Mouse (Mus musculus) lung, embryonic 14.5 days (tissue): ENCODE results near the gene Clec2g. TPM values are rescaled to one million over a fixed set of nuclear protein-coding genes. Genes with fewer than 3 reads are reported as not detected.
A peak's percentile ranks its signal among the peaks of the same experiment; 100 is the strongest.
"Not testable (repeated sequence)": the region's sequence is repeated elsewhere in the genome, so short reads cannot be mapped to it uniquely, and the experiment has no call there.

Experiments
- ATAC-seq: fragments of 200-750 bp; cut with Nextera tagmentation; 2 replicates; pipeline ENCODE4 v1.8.0; 2017; ENCODE audit warnings: mild to moderate bottlenecking, moderate TSS enrichment, moderate library complexity; ENCODE audit not compliant: insufficient read depth
- DNase-seq: peaks from one replicate; pipeline ENCODE4 v3.0.0-alpha.2; 2015
- H3K27ac ChIP-seq: fragments of 300-500 bp; sonication (generic); 2 replicates; pipeline ENCODE4 v1.5.1; 2014; ENCODE audit warnings: low read depth, mild to moderate bottlenecking, moderate library complexity
- H3K27me3 ChIP-seq: fragments of 300-500 bp; sonication (generic); 2 replicates; pipeline ENCODE4 v1.6.1; 2014; ENCODE audit warnings: low read length, control low read depth; ENCODE audit not compliant: insufficient read depth
- H3K36me3 ChIP-seq: fragments of 300-500 bp; sonication (generic); 2 replicates; pipeline ENCODE4 v1.6.1; 2014; ENCODE audit warnings: control low read depth; ENCODE audit not compliant: insufficient read depth
- H3K4me1 ChIP-seq: fragments of 300-500 bp; sonication (generic); 2 replicates; pipeline ENCODE4 v1.6.1; 2014; ENCODE audit warnings: antibody characterized with exemption, control low read depth; ENCODE audit not compliant: insufficient read depth
- H3K4me2 ChIP-seq: fragments of 300-500 bp; sonication (generic); 2 replicates; pipeline ENCODE4 v1.6.1; 2014; ENCODE audit warnings: mild to moderate bottlenecking
- H3K4me3 ChIP-seq: fragments of 300-500 bp; sonication (generic); 2 replicates; pipeline ENCODE4 v1.5.1; 2014; ENCODE audit warnings: low read depth, low read length
- H3K9ac ChIP-seq: fragments of 300-500 bp; sonication (generic); 2 replicates; pipeline ENCODE4 v1.6.1; 2014
- H3K9me3 ChIP-seq: fragments of 300-500 bp; sonication (generic); 2 replicates; pipeline ENCODE4 v1.6.1; 2016; ENCODE audit warnings: low read depth, low read length, control low read depth
- CTCF ChIP-seq: IDR thresholded peaks from 2 replicates; pipeline ENCODE4 v1.5.1; 2016; ENCODE audit warnings: antibody characterized with exemption, low read depth
- WGBS: fragments of 180-500 bp; shearing (Covaris S2); extraction: QIAGEN DNeasy Blood & Tissue Kit; methylation state at CpG from one replicate; pipeline ENCODE4 v1.1.7; 2014; 5-methylcytosine and 5-hydroxymethylcytosine counted together
- polyA plus RNA-seq: library from polyadenylated mRNA; unstranded; fragments of >200 nt; fragmentation: Nextera tagmentation; extraction: Ambion mirVana; gene quantifications from 2 replicates; pipeline ENCODE4 v1.2.1, GENCODE M21; 2014

Clec2g gene
- polyA plus RNA-seq, 1 experiment from 2014 or later: not detected

GRCm38 (mm10) chr6:128913598-128914254 lies 20.5 kb upstream of the Clec2g start:
- no peaks in the 10 kb centered on the region for H3K27me3 ChIP-seq
- WGBS: 75% methylated on average over 2 of the region's 2 CpGs
- no peak overlapping the region for H3K27ac ChIP-seq
- peak; percentile 39 for DNase-seq
- no peaks in the 10 kb centered on the region; the same call in 1 of the 2 replicates for H3K4me1 ChIP-seq
- TF ChIP-seq CTCF: no peak
- H3K36me3 ChIP-seq: no peaks in the 10 kb centered on the region
- H3K9me3 ChIP-seq: no peaks in the 10 kb centered on the region
- no peak overlapping the region for H3K9ac ChIP-seq
- no peak overlapping the region for H3K4me3 ChIP-seq
- no peak for ATAC-seq
- no peak overlapping the region for H3K4me2 ChIP-seq

DNA sequence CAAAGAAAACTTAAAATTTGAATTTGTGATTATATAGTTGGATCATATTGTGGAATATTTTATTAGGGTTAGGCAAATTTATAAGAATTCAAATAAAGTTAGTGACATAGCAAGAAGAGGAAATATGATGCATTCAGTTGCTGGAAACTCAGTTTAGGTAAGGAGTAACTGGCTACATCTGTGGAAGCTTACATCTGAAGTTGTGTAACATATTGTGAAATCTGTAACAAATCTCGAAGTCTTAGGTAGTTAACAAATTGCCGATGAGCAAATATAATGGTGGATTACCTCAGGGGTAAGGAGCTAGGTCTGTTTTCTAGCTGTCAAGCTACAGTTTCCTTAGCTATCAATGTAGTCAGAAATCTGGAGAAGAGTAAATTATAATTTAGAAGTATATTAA lies 16.9 kb upstream of the Clec2g start:
- Histone ChIP-seq H3K9ac (no peak overlapping the region), H3K4me1 (no peaks in the 10 kb centered on the region; the same call in 1 of the 2 replicates), H3K9me3 (no peaks in the 10 kb centered on the region), H3K27ac (no peak overlapping the region), H3K4me2 (no peak overlapping the region), H3K27me3 (no peaks in the 10 kb centered on the region), H3K36me3 (no peaks in the 10 kb centered on the region), H3K4me3 (no peak overlapping the region)
- 83% methylated on average over 2 of the region's 2 CpGs for WGBS
- no peak for DNase-seq
- TF ChIP-seq CTCF: no peak
- ATAC-seq: no peak

DNA sequence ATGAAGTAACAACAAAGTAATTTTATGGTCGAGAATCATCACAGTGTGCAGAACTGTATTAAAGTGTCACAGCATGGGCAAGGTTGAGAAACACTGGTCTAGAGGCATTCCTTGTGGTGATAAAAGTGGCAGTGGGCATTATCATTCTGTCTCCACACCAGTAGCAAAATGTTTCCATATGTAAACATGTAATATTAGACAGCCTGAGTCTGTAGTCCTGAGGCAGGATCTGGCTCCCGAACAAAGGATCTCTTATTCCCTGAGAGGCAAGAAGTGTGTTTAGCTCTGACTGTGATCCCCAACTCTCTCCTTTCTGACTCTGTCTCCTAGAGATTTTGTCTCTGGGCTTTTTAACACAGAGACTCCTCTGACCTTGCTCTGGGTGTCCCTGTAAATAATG lies 1.1 kb upstream of the Clec2g start:
- Histone ChIP-seq H3K27me3 (no peaks in the 10 kb centered on the region), H3K4me1 (peaks cover 5% of the 10 kb centered on the region; the same call in 1 of the 2 replicates), H3K4me3 (no peak overlapping the region), H3K27ac (peak overlapping the region; percentile 72; the same call in 1 of the 2 replicates), H3K4me2 (no peak overlapping the region), H3K9ac (no peak overlapping the region), H3K36me3 (no peaks in the 10 kb centered on the region), H3K9me3 (no peaks in the 10 kb centered on the region)
- WGBS: 20% methylated on average over 2 of the region's 2 CpGs
- ATAC-seq (peak; percentile 74; the same call in 1 of the 2 replicates), DNase-seq (peak; percentile 52)
- no peak for TF ChIP-seq CTCF

GRCm38 (mm10) chr6:128935889-128936665 lies 1.9 kb downstream of the Clec2g start:
- ATAC-seq, H3K27ac ChIP-seq, H3K4me2 ChIP-seq, H3K36me3 ChIP-seq, H3K4me3 ChIP-seq, H3K4me1 ChIP-seq, H3K9me3 ChIP-seq, H3K9ac ChIP-seq, DNase-seq, H3K27me3 ChIP-seq: not testable (repeated sequence)
- WGBS: 84% methylated on average over 4 of the region's 13 CpGs

DNA sequence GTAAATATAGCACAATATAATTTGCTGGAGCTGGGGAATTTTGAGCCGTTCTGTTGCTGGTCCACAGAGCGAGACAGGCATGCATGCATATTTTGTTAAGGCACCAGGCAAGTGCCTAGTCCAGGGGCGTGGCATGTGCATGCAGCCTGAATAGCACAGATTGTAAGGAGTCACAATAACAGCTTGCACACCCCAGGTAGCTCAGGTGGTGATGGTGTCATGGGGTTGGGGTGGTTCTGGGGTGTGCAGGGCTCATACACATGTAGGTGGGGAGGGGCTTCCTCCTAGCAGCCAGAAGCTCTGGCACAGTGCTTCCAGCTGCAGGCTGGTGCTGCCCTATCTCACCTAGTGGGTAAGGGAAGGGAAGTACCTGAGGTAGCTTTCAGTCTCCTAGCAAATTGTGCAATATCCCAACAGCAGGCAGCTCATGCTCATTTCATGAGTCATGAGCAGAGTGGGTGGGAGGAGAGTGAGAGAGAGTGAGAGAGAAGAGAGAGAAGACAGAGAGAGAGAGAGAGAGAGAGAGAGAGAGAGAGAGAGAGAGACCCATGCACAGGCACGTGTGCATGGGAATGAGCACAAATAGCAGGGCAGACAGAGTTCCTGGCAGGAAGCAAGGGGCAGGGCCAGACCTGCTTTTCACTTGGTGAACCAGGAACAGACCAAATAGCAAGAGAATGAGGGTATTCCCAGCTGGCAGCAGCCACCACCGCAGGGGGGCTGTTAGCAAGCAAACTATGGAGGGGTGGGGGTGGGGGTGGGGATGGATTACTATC lies 7.7 kb downstream of the Clec2g start:
- Histone ChIP-seq H3K4me3 (no peak overlapping the region), H3K36me3 (no peaks in the 10 kb centered on the region), H3K9ac (no peak overlapping the region), H3K4me1 (no peaks in the 10 kb centered on the region), H3K9me3 (no peaks in the 10 kb centered on the region), H3K27me3 (no peaks in the 10 kb centered on the region), H3K4me2 (no peak overlapping the region), H3K27ac (no peak overlapping the region)
- no peak for TF ChIP-seq CTCF
- 76% methylated on average over 5 of the region's 5 CpGs for WGBS
- DNase-seq (no peak), ATAC-seq (0 out of 2 replicates have a peak, but pooled peaks have one; percentile 17)

DNA sequence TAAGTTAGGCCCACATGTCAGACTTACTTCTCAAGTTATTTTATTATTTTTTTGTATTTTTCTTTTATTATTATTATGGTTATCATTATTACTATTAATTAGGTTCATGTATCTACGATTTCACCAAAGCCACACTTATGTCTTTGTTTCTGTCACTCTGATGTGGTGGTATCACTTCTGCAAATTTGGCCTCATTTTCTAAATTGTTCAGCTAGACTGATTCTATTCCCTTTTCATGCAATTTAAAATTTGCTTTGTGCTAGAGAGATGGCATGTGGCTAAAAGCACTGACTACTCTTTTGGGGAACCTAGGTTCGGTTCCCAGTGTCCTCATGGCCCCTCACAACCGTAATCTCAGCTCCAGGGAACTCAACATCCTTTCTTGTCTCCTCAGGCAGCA lies 11.4 kb downstream of the Clec2g start:
- H3K4me2 ChIP-seq: no peak overlapping the region
- no peak for DNase-seq
- ATAC-seq: no peak
- TF ChIP-seq CTCF: no peak
- no peak overlapping the region for H3K27ac ChIP-seq
- H3K36me3 ChIP-seq: no peaks in the 10 kb centered on the region
- no peaks in the 10 kb centered on the region for H3K27me3 ChIP-seq
- H3K9me3 ChIP-seq: no peaks in the 10 kb centered on the region
- H3K9ac ChIP-seq: no peak overlapping the region
- no peaks in the 10 kb centered on the region for H3K4me1 ChIP-seq
- 84% methylated on average over 3 of the region's 3 CpGs for WGBS
- no peak overlapping the region for H3K4me3 ChIP-seq

- 83% methylated on average over 1 of the region's 1 CpGs for WGBS
- no peak overlapping the region for H3K4me3 ChIP-seq
- no peak overlapping the region for H3K9ac ChIP-seq
- no peaks in the 10 kb centered on the region for H3K36me3 ChIP-seq
- ATAC-seq (no peak), DNase-seq (peak; percentile 31)
- no peaks in the 10 kb centered on the region for H3K9me3 ChIP-seq
- no peaks in the 10 kb centered on the region for H3K27me3 ChIP-seq
- no peaks in the 10 kb centered on the region for H3K4me1 ChIP-seq
- peak; percentile 47 for TF ChIP-seq CTCF
- no peak overlapping the region for H3K27ac ChIP-seq
- H3K4me2 ChIP-seq: no peak overlapping the region
Observed at GRCm38 (mm10) chr6:128961110-128961509, 26.9 kb downstream of the Clec2g start.

GRCm38 (mm10) chr6:128962108-128962507 lies 27.9 kb downstream of the Clec2g start:
- H3K9me3 ChIP-seq, ATAC-seq: not testable (repeated sequence)
- WGBS: 72% methylated on average over 2 of the region's 2 CpGs

More at GRCm38 (mm10) chr6:128962108-128962507, 27.9 kb downstream of the Clec2g start:
- not testable (repeated sequence) for H3K4me2 ChIP-seq, H3K4me1 ChIP-seq, H3K9ac ChIP-seq, DNase-seq, H3K4me3 ChIP-seq, H3K36me3 ChIP-seq, H3K27ac ChIP-seq, H3K27me3 ChIP-seq
